Mouse (Mus musculus) liver, postnatal 0 days (tissue): ENCODE measurements around the gene Men1.

Experiments used
- CTCF ChIP-seq: sonication (generic); IDR thresholded peaks from 2 replicates; pipeline ENCODE4 v1.5.1; 2016; ENCODE audit warnings: antibody characterized with exemption, low read depth
- EP300 ChIP-seq: IDR thresholded peaks from 2 replicates; pipeline ENCODE4 v1.6.1; 2016; ENCODE audit warnings: antibody characterized with exemption, low read depth, mild to moderate bottlenecking

- TF ChIP-seq CTCF (no peak), EP300 (no peak)
These were observed 3.6 kb upstream of the Men1 start for GRCm38 (mm10) chr19:6331178-6331577.
